Mouse (Mus musculus) left cerebral cortex, postnatal 36 days (tissue): Measurements from ENCODE around the gene Pnmt. TPM values are rescaled to one million over a fixed set of nuclear protein-coding genes. Genes with fewer than 3 reads are reported as not detected.

ENCODE experiments used
- DNase-seq, 2 experiments: peaks; one replicate each; pipeline ENCODE4 v3.0.0; 2021 to 2022; ENCODE audit warnings: low spot score in 2 of 2, mixed read lengths in 1 of 2
- intact Hi-C: fragments of 180-260 bp; cut with DNase I; formaldehyde crosslinking; loops from one replicate; pipeline ENCODE4 v1.15.1; 2025
- total RNA-seq, 2 experiments: library from RNA; stranded (reverse); gene quantifications; 2 replicates each; pipeline ENCODE4 v1.2.3; 2021

Gene Pnmt
- under 1 TPM; 0.34 to 0.47 TPM for total RNA-seq

DNA sequence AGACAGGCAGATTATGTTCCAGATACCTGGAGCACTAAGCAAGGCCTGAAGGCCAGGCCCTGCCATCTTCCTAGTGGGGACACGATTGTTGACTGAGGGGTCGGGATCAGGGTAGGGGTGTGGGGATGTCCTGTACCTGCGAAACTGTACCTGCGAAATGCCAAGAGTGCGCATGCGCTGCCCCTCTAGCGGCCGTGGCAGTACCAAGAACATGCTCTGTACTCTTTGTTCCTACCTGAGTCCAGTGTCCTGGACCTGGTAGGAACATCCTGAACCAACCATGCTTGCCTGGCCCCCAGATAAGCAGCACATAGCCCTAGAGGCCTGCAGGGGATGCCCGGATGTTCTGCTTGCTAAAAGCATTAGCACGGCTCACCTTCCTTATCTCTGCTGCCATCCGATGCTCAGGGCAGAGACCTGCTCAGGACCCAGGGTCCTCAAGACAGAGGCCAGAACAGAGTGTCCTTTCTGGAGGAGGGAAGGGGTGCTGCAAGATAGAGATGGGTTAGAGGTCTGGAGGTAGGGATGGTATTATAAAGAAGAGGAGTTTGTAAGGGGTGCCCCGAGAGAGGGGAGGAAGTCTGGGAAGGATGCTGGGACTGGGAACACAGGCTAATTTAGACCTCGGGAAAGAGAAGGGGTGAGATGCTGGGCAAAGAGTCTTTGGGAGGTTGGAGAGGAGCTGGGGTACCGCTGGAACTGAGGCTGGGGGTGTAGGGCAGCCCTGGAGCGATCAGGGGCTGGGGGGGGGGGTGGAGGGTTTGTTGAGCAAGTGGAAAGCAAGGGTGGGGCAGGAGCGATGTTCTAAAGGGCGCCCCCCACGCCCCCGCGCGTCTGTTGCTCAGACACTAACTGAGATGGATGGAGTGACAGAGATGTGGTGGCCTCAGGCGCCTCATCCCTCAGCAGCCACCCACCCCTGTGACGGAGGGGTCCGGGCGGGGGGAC lies at the start of gene Pnmt:
Pnmt (plus strand) TSS at position 813 of the 948 bp plus-strand sequence.
- intact Hi-C loops = loop anchor here (5.0 kb wide), 1 partner anchor 119 kb away; no protein-coding TSS in a partner anchor
- no peak for DNase-seq

DNA sequence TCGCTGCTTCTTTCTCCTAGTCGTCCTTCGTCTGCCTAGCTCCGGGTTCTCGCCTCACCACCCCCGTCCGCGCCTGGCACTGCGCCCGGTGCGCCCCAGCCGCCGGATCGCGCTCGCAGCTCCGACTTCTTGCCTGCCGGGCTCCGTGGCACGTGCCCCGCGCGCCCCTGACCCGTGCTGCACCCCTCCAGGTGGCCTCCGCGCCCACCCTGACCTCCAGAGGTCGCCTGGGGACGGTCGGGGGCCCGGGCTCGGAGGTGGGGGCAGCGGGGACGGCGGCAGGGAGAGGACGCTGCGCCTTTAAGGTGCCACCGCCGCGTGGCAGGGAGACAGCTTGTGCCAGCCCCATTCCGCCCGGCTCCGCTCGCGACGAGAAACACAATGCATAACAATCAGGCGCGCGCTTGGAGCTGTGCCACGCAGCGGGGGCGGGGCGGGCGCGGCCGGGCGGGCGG lies 47.7 kb upstream of the Pnmt start:
- peak; percentile 89 to 95 for DNase-seq
- intact Hi-C loops = loop anchor here (10.0 kb wide), 1 partner anchor 206 kb away; the partner anchor contains the start of gene Ikzf3

DNA sequence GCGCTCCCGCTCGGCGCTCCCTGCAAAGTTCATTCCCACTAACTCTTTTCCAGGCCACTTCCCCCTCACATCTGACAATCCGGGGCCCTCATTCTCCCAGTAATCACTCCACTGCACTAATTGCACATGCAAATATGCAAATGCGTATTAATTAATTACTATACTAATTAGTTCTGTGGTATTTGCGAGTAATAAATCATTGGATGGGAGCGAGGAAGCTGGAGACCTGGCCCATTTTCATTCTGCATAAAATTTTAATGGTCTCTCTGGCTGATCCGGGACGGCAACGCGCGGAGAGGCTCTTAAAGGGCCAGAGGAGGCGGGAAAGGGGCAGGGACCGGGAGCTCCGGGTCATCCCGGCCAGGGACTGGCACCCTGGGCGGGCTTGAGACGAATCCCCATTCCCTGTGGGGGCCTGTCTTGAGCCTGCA lies 47.2 kb upstream of the Pnmt start:
- peak; percentile 46 to 49 for DNase-seq
- intact Hi-C loops = loop anchor here (10.0 kb wide), 1 partner anchor 206 kb away; the partner anchor contains the start of gene Ikzf3

DNA sequence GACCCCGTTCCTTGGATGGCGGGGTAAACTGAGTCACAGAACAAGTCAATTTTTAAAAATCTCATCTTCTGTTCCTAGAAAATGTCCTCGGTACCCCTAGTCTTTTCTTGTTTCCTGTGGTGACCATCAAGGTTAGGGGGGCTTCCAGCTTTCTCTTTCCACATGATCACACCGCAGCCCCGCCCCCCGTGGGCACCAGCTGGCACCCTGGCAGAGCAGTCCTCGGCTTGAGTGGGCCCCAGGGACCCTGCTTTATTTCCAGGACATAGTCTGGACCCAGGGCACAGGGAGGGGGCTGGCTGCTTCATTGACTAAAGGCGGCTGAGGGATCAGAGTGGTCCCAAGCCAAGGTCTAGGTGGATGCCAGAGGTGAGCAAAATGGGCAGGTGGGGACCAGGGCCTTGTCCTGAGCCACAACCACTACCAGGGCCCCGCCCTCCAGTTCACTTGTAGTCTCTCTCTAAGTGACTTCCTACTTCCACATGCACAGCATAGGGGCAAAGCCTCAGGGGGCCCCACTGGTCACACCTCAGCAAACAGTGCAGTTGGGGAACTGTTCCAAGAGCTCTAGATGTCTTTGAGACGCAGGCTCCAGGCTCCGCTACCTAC lies 46.5 kb upstream of the Pnmt start:
- intact Hi-C loops = loop anchor here (5.0 to 10.0 kb wide), 2 partner anchors 98 to 205 kb away; partner anchors contain the start of genes Ikzf3 and Mien1
- DNase-seq = no peak

DNA sequence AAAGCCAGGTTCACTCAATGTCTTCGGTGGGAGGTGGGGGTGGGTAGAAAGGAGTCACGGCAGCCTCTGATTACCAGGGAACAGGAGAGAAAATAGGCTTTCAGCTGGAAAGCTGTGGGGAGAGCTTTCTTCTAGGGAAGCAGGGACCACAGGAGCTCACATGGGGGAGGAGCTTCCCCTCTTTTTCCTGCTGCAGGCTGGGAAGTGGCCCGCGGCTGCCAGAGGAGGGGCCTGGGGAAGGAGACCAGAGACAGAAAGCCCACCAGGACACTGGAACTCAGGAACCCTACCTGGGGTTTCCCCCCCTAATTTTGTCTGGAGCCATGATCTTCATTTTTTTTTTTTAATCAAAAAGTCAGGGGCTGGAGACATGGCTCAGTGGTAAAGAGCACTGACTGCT lies 45.7 kb upstream of the Pnmt start:
- intact Hi-C loops = loop anchor here (5.0 kb wide), 1 partner anchor 97 kb away; the partner anchor contains the start of gene Mien1
- no peak for DNase-seq

DNA sequence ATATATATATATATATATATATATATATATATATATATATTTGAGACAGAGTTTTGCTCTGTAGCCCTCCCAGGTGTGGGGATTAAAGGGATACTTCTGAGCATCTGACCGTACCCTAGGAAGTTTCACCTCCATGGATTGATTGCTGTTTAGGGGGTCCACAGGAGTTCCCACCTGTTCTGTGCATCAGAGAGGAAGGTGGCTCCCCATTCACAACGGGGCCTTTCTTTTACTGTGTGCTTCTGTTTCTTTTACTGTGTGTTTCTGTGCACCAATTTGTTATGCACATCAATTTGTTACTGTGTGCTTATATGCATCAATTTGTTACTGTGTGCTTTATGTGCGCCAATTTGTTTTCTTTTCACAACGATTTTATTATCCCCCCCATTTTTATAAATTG lies 45.1 kb upstream of the Pnmt start:
- intact Hi-C loops = loop anchor here (5.0 kb wide), 1 partner anchor 96 kb away; the partner anchor contains the start of gene Mien1
- DNase-seq = no peak

DNA sequence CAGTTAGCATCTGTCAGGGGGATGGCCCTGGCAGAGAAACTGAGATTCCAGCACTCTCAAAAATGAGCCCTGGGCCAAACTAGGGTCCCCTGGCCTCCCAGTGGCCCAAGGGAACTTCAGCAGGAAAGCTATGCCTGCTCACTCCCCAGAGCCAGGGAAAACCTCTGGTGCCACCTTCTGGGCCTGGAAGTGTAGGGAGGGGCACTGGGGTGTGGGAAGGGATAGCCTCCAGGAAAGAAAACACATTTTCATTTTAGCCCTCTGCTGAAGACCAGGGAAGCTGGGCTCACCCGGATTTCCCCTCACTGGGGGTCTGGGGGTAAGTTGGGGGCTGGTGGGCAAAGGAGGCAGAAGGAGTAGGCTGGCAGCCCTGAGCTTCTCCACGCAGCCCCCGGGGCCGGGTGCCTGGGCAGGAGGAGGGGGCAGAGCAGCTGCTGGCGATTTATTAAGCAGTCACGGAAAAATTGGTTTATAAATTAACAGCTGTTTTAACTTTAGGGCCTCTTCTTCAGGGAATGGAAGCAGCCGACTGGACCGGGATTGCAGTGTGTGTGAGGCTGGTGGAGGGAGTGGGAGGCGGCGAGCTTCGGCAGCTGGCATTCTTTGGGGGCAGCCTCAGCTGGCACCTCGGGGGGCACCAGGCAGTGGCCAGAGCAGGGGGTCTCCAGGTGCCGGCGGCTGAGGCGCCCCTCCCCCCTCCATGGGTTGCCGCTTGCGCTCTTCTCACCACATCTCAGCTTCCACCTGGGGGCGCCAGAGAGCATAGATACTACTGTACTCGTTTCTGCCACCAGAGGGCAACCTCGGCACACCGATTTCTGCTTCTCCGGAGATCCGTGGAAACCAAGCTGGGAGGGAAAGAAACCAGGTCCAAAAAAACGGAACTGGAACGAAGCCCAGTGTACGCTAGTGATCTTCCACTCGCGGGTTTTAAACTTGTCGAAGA lies 44.0 kb upstream of the Pnmt start:
- DNase-seq = peak; percentile 96 to 98
- intact Hi-C loops = loop anchor here (1.0 to 5.0 kb wide), 4 partner anchors 47 to 115 kb away; partner anchors contain the start of gene Mien1

DNA sequence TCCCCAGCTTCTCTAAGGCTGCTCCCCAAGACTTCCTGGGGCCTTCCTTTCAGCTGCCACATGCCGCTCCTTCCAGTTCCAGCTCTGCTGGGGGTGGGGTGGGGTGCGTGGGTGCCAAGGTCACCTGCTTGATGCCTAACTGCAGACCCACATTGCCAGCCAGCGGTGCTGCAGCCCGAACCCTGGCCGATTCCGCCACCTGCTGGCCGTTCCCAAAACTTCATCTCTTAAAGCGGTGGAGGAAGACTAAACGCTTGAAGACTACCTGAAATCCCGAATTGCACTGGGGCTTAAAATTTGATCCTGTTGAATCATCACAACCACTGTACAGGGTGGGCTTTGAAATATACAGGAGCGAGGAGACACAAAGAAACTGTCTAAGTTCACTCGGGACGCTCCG lies 41.0 kb upstream of the Pnmt start:
- intact Hi-C loops = no loop called here
- peak; percentile 81 to 86 for DNase-seq

DNA sequence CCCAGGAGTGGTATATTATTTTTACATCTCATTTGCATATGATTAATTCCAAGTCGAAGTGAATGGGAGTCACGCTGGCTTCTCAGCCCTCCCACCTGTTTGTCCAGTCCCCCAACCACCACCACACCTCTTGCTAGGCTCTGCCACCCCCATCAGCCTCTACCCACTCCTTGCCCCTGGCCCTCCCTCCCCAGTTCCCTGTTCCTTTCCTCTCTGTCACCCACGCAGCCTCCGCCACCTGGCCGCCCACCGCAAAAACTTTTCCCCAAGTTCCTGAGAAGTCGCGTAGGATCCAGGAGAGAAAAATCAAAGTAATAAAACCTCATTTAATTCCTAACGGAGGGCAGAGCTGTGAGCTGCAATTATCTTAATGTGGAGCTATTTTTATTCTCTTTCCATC lies 40.1 kb upstream of the Pnmt start:
- intact Hi-C loops = no loop called here
- peak; percentile 60 to 69 for DNase-seq

DNA sequence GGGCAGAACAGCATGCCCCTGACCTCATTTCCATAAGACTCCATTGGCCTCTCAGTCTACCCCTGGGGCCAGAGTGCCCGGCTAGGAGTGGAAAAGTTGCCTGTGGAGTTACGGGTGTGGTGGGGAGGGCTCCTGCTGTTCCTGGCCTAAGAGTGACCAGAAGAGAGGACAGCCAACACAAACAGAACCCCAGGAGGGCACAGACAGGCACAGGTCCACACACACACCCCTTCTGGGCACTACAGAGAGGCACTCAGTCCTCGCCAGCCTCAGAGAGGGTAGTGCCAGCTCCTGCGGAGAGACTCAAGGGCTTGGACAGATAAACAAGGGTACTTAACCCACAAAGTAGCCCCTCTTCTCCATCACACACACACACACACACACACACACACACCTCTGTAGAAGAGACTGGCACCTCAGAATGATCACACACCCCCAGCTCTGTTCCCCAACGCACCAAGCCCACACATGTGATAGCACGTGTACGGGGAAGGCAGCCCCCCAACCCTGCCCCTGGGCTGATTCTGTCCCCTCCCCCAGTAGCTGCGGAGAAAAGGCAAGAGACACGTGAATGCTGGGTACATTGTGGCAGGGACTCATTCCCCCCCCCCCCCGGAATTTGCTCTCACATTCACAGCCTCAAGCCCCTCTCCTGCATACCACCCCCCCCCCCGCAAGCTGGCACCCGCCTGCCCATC lies 38.7 kb upstream of the Pnmt start:
- intact Hi-C loops = no loop called here
- no peak for DNase-seq

DNA sequence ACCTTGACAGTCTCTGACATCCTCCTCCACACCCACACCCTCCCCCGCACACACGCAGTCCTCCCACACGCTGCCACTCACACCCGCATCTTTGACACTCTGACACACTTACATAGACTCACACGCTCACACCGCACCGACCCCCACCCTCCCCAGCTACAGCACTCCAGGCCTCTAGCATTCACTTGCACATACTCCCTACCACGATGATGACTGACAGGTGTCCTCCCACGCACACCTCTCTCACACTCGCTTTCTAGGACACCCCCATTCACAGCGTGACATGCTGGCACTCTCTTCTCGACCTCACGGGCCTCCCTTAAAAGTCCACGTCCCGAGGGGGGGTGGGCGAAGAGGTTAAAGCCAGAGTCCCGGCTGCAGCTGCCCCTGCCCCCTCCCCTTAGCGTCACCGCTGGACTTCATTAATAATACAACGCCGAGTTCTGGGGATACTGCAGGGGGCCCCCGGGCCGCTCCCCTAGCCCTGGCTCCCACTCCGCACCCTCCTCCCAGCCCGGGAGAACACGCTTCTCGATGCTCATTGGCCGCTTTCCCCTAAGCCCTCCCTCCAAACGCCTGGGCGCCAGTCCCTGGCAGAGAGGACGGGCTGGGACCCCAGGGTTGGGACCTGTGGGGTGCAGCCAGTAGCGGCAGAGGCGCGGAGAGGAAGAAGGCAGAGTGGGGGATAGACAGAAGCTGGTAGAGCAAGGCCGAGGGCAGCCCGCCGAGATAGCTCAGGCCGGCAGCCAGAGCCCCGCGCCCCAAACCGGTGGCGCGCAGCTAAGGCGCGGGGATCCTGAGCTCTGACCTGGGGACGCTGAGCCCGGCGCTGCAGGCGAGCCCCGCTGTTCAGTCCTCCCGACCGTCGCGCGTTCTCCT lies 37.9 kb upstream of the Pnmt start, which contains the start of gene Ppp1r1b:
Ppp1r1b (plus strand) TSS at position 322 of the 879 bp plus-strand sequence.
- intact Hi-C loops = no loop called here
- peak; percentile 71 to 77 for DNase-seq

DNA sequence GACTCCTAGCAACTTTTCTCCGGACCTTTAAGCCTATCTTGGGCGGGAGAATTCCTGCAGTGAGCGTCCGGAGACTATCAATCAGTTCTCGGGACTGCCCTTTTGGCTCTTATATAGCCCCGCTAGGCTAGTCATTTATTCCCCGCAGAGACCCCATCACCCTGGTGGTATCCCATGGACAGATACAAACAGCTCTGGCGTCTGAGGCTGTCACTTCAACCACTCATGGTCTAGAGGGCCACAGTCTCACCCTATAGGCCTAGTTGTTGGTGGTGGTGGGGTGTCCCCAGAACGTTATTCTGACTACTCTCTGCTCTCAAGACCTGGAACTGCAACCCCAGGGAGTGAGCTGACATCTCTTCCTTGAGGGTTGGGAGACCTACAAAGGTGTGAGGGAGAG lies 36.9 kb upstream of the Pnmt start:
- intact Hi-C loops = no loop called here
- no peak for DNase-seq

DNA sequence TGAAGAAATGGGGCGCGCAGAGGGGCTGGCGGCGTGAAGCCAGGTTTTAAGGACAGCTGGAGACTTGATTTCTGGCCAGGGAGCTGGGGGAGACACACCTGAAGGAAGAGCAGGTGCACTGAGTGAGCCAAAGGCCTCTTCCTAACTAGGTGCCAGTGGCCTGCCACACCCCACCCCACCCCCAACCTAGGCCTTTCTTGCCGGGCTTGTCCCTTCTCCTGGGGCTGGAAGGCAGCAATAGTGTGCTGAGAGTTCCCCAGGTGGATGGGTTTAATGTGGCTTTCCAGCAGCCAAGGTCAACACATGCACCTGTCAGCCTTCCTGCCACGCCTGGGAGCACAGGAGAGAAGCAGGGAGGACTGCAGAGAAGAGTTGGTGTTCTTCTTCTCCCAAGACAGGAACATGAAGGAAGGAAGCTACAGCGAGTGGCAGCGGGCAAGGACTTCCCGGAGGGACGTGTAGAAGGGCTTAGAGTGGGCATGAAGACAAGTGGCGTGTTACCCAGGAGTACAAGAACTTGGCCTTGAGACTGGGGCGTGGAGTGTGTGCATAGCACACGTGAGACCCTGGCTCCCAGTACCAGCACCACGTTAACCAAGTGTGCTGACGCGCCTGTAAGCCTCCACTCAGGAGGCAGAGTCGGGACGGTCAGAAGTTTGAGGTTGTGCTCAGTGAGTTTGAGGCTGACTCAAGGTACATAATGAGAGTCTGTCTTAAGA lies 33.8 kb upstream of the Pnmt start:
- no peak for DNase-seq
- intact Hi-C loops = no loop called here

DNA sequence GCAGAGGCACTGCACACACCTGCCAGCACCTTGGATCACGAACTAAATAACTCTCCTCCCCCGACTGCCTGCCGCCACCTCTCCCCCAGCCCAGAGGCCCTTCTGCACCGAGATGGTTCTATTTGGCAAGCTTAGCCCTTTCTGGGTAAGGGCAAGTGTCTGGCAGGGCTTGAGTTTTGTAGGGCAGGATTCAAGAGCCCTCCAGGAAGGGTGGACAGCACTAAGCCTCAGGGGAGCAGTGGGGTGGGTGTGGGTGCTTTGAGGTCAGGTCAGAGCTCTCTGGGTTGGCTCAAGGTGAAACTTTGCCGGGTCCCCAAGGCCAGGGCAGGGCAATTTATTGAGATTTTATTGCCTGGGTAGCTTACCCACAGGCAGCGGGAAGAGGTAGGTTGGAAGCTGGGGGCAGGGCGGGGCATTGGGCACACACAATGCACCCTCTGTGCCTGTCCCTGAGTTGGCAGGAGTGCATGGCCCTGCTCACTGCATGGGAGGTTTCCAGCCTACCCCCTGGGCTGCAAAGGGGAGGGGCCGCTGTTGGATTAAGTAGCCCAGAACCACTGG lies 32.5 kb upstream of the Pnmt start:
- DNase-seq = peak in 1 of 2 experiments; percentile 45
- intact Hi-C loops = no loop called here

DNA sequence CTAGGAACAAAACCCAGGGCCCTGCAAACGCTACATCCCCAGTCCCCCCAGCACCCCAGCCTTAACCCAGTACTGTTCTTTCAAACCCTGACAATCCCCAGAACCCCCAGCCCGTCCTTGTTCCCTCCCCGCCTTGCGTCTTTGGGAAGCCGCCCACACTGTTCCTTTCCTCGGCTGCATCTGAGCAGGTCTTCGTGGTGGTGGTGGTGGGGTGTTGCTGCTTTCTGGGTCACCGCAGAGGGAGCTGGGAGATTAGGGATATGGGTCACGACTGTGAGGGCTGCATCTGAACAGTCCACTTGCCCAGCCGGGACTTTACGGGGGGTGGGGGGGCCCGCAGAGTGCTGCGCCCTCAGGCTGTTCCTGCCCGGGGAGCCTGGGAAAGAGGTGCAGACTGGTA lies 31.8 kb upstream of the Pnmt start:
- peak; percentile 60 to 62 for DNase-seq
- intact Hi-C loops = no loop called here

DNA sequence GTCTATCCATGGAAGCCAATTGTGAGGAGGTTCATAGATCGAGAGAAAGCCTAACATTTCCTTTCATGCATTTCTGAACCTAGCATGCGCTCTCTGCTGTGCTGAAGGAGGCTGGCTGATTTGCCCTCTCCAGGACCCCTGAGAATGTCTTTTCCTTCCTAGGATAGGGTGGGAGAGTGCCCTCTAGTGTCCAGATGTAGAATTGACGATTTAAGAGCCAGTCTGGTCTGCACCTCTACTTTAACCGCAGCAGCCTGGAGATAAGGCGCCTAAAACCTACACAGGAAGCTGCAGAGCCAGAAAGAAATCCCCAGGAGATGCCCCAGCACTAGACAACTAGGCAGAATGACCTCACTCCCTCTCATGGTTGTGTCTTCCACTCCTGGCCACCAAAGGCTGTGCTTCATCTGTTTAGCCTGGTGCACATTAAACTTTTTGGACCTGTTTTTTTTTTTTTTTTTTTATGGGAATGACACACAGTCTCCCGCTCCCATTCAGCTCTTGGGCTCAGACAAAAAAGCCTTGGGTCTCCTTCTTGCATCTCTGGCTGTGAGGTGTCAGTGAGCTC lies 30.4 kb upstream of the Pnmt start:
- peak in 1 of 2 experiments; percentile 56 for DNase-seq
- intact Hi-C loops = no loop called here
